Mouse (Mus musculus): ENCODE results near the gene Zfp358. TPM values are rescaled to one million over a fixed set of nuclear protein-coding genes. Genes with fewer than 3 reads are reported as not detected.

Zfp358 gene
- polyA plus RNA-seq, 1 experiment, result 13.9 TPM

- Histone ChIP-seq H3K27ac (replicated peaks; ENCODE audit: low read depth, low read length) (peak overlapping the region; percentile 83), H3K4me3 (ENCODE audit: insufficient read depth, low read depth, low read length) (peak overlapping the region; percentile 71), H3K4me1 (ENCODE audit: control insufficient read depth, insufficient read depth, insufficient read length, low read length) (peaks cover 4% of the 10 kb centered on the region; the same call in 1 of the 2 replicates)
Measured at GRCm38 (mm10) chr8:3515771-3516417, 23.0 kb downstream of the Zfp358 start.

- H3K4me3 ChIP-seq (ENCODE audit: insufficient read depth, low read depth, low read length), result peak overlapping the region; percentile 71
- H3K4me1 ChIP-seq (ENCODE audit: control insufficient read depth, insufficient read depth, insufficient read length, low read length), result peaks cover 4% of the 10 kb centered on the region; the same call in 1 of the 2 replicates
- H3K27ac ChIP-seq (replicated peaks; ENCODE audit: low read depth, low read length), result peak overlapping the region; percentile 83
Measured at GRCm38 (mm10) chr8:3516450-3517116, 23.6 kb downstream of the Zfp358 start.

- H3K27ac ChIP-seq (replicated peaks; ENCODE audit: low read depth, low read length), result peak overlapping the region; percentile 83
- H3K4me1 ChIP-seq (ENCODE audit: control insufficient read depth, insufficient read depth, insufficient read length, low read length), result peaks cover 4% of the 10 kb centered on the region; the same call in 1 of the 2 replicates
- peak overlapping the region; percentile 71 for H3K4me3 ChIP-seq (ENCODE audit: insufficient read depth, low read depth, low read length)
Measured at GRCm38 (mm10) chr8:3517117-3517495, 24.2 kb downstream of the Zfp358 start.

- no peak overlapping the region for H3K27ac ChIP-seq (replicated peaks; ENCODE audit: low read depth, low read length)
- no peak overlapping the region for H3K4me3 ChIP-seq (ENCODE audit: insufficient read depth, low read depth, low read length)
- peaks cover 4% of the 10 kb centered on the region; the same call in 1 of the 2 replicates for H3K4me1 ChIP-seq (ENCODE audit: control insufficient read depth, insufficient read depth, insufficient read length, low read length)
Measured at GRCm38 (mm10) chr8:3522007-3522697, 29.2 kb downstream of the Zfp358 start.

- no peak overlapping the region for H3K27ac ChIP-seq (replicated peaks; ENCODE audit: low read depth, low read length)
- H3K4me3 ChIP-seq (ENCODE audit: insufficient read depth, low read depth, low read length), result no peak overlapping the region
- H3K4me1 ChIP-seq (ENCODE audit: control insufficient read depth, insufficient read depth, insufficient read length, low read length), result no peaks in the 10 kb centered on the region
Measured at GRCm38 (mm10) chr8:3530816-3531215, 37.9 kb downstream of the Zfp358 start.

GRCm38 (mm10) chr8:3531936-3532335, 39.0 kb downstream of the Zfp358 start:
- H3K4me3 ChIP-seq (ENCODE audit: insufficient read depth, low read depth, low read length), result no peak overlapping the region
- H3K27ac ChIP-seq (replicated peaks; ENCODE audit: low read depth, low read length), result no peak overlapping the region
- H3K4me1 ChIP-seq (ENCODE audit: control insufficient read depth, insufficient read depth, insufficient read length, low read length), result no peaks in the 10 kb centered on the region

GRCm38 (mm10) chr8:3536053-3536841, 43.3 kb downstream of the Zfp358 start:
- Histone ChIP-seq H3K4me1 (ENCODE audit: control insufficient read depth, insufficient read depth, insufficient read length, low read length) (no peaks in the 10 kb centered on the region), H3K4me3 (ENCODE audit: insufficient read depth, low read depth, low read length) (no peak overlapping the region), H3K27ac (replicated peaks; ENCODE audit: low read depth, low read length) (no peak overlapping the region)

- Histone ChIP-seq H3K27ac (replicated peaks; ENCODE audit: low read depth, low read length) (no peak overlapping the region), H3K4me3 (ENCODE audit: insufficient read depth, low read depth, low read length) (no peak overlapping the region), H3K4me1 (ENCODE audit: control insufficient read depth, insufficient read depth, insufficient read length, low read length) (no peaks in the 10 kb centered on the region)
Measured at GRCm38 (mm10) chr8:3536940-3537339, 44.0 kb downstream of the Zfp358 start.

GRCm38 (mm10) chr8:3537666-3538065, 44.7 kb downstream of the Zfp358 start:
- Histone ChIP-seq H3K4me3 (ENCODE audit: insufficient read depth, low read depth, low read length) (no peak overlapping the region), H3K27ac (replicated peaks; ENCODE audit: low read depth, low read length) (no peak overlapping the region), H3K4me1 (ENCODE audit: control insufficient read depth, insufficient read depth, insufficient read length, low read length) (no peaks in the 10 kb centered on the region)

GRCm38 (mm10) chr8:3539146-3539545, 46.2 kb downstream of the Zfp358 start:
- Histone ChIP-seq H3K4me1 (ENCODE audit: control insufficient read depth, insufficient read depth, insufficient read length, low read length) (no peaks in the 10 kb centered on the region), H3K27ac (replicated peaks; ENCODE audit: low read depth, low read length) (no peak overlapping the region), H3K4me3 (ENCODE audit: insufficient read depth, low read depth, low read length) (no peak overlapping the region)

- Histone ChIP-seq H3K4me1 (ENCODE audit: control insufficient read depth, insufficient read depth, insufficient read length, low read length) (no peaks in the 10 kb centered on the region), H3K27ac (replicated peaks; ENCODE audit: low read depth, low read length) (no peak overlapping the region), H3K4me3 (ENCODE audit: insufficient read depth, low read depth, low read length) (no peak overlapping the region)
Measured at GRCm38 (mm10) chr8:3540076-3540475, 47.1 kb downstream of the Zfp358 start.

GRCm38 (mm10) chr8:3546511-3546910, 53.6 kb downstream of the Zfp358 start:
- H3K4me3 ChIP-seq (ENCODE audit: insufficient read depth, low read depth, low read length), result no peak overlapping the region
- no peaks in the 10 kb centered on the region for H3K4me1 ChIP-seq (ENCODE audit: control insufficient read depth, insufficient read depth, insufficient read length, low read length)
- no peak overlapping the region for H3K27ac ChIP-seq (replicated peaks; ENCODE audit: low read depth, low read length)

All from brown adipose tissue, adult 24 weeks (tissue).